Mouse (Mus musculus): Measurements from ENCODE around the gene Fads3.
A peak's percentile ranks its signal among the peaks of the same experiment; 100 is the strongest.

The Fads3 gene

DNA sequence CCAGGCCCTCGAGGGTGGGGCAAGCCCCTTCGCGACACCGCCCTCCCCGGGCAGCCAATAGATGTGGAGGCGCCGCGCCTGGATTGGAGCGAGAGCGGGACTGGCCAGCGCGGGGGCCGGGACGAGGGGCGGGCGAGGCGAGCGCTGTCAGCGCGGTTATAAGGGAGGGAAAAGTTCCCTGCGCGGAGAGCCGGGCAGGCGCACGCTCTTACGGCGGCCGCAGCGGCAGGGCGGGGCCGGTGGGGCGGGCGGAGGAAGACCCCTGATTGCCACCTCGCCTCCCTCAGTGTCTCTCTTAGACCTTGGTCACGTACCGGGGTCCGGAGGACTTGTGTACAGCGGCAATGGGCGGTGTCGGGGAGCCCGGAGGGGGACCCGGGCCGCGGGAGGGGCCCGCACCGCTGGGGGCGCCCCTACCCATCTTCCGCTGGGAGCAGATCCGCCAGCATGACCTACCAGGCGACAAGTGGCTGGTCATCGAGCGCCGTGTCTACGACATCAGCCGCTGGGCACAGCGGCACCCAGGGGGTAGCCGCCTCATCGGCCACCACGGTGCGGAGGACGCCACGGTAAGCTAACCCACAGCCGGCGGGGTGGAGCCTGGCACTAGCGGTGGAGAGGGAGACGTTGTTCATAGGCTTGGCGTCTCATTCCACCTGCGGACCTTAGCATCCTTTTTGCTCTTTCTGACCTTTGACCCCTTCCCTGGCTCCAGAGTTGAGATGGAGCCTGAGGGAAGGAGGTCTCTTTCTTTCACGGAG lies at the start of gene Fads3:
Gene Fads3, plus strand, starts transcription at position 182 of the 761 bp plus-strand sequence.
- peak; percentile 74 to 77 for DNase-seq (ENCODE audit: low spot score in 2 of 2)

DNA sequence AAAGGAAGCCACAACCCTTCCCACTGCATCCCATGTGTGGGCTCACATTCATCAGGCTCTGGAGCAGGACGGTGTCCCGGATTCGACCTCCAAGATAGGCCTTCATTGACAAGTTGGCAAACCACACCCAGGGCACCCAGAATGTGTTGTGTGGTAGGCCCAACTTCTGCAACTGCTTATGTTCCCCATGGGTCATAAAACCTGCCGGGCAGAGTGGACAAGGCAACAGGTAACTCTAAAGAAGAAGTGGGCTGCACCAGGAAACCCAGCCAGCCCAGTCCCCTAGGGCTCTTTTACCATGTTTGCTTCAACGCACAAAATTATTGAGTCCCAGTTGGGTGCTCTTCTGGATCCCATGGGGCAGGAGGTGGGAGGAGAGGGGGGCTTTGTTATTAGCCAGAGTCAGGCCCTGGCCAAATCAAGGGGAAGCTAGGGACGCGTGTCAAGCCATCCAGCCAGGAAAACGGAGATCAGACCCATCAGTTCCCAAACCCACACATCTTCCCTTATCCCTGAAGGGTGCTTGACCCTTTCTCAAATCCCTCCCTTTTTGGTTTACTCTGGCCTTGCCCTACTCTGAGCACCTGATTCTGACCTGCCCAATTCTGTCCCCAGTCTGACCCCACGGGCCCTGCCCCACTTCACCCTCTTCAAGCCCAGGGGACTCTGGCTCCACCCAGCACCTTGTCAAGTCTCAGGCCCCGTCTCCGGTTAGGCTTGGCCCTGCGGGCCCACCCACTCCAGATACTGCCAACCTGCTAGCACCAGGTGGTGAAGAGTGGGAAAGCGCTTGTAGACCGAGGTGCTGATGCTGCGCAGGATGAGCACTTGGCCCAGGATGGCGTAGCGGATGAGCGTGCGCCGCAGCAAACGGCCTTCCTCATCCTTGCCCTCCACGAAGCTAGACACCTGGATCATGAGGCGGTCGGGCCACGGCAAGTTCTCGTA lies 49.1 kb upstream of the Fads3 start:
- no peak for DNase-seq (ENCODE audit: low spot score in 2 of 2)

- DNase-seq (ENCODE audit: low spot score in 2 of 2), result peak; percentile 83 to 92
These were observed 48.2 kb upstream of the Fads3 start for GRCm38 (mm10) chr19:9993036-9993656.

GRCm38 (mm10) chr19:9997204-9998062 lies 43.9 kb upstream of the Fads3 start:
- no peak for DNase-seq (ENCODE audit: low spot score in 2 of 2)

DNA sequence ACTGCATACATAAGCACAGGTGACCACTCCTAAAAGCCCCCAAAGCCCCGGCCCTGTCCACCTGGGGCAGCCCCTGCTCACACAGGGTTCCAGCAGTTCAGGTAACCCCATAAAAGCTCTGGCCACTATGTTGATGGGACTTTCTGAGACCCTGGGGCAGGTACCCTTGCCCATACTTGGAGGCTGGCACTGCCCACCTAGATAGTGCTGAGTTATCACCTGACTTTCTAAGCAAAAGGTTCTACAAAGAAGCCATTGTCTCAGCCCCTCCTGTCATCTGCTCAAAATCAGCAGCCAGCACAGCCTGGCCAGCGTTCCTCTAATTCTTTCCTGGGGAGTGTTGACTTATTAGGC lies 43.3 kb upstream of the Fads3 start:
- DNase-seq (ENCODE audit: low spot score in 2 of 2), result no peak

DNA sequence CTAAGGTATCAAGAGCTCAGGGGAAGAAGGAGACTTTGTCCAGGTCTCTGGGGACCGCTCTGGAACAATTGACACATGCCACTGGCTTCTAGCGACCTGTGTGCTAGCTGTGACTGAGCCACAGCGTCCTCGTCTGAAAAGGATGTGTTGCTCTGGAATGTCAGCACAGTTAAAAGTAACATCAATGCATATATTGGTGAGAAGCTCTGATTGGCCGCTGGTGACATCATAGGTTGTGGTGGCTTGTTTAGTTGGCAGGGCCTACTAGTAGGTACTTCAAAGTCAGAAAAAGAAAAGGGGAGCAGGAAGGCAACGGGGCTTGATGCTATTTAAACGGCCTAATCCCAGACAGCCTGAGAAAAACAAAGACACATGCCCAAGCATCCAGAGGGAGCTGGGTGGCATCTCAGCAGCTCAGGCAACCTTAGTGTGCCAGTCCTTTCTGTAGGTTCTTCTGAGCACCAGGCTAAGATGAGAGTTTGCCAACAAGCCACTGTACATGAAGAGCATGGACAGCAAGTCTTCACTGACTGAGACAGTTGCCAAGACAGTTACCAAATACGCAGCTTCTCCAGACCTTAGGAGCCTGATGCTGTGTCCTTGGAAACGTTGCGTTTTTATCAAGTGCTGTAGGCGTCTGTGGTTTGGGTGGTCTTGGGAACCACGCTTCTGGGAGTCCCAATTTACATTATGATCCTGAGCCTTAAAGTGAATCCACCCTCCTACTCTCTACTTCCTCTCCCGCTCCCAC lies 42.5 kb upstream of the Fads3 start:
- DNase-seq (ENCODE audit: low spot score in 2 of 2), result no peak

GRCm38 (mm10) chr19:10000330-10000729 lies 41.0 kb upstream of the Fads3 start:
- peak; percentile 23 to 46 for DNase-seq (ENCODE audit: low spot score in 2 of 2)

GRCm38 (mm10) chr19:10001206-10001969 lies 40.0 kb upstream of the Fads3 start, which contains the start of the genes Best1 and Rab3il1:
Gene Best1 (minus strand): TSS chr19:10001633.
Gene Rab3il1 (plus strand): TSS chr19:10001669.
- no peak for DNase-seq (ENCODE audit: low spot score in 2 of 2)

DNA sequence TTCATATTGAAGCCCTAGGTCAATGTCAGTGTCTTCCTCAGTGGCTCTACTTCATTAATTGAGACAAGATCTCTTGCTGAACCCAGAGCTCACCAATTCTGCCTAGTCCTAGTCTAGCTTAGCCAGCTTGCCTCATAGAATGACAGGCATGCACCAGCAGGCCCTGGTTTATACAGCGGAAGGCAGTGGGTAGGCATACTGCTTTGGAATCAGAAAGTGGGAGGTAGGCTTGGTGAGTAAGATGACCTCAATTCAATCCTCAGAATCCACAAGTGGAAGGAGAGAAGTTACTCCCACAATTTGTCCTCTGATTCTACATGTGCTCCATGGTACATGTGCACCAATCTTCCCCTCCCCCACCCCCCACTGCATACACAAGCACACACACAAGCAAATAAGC lies 37.7 kb upstream of the Fads3 start:
- no peak for DNase-seq (ENCODE audit: low spot score in 2 of 2)

DNA sequence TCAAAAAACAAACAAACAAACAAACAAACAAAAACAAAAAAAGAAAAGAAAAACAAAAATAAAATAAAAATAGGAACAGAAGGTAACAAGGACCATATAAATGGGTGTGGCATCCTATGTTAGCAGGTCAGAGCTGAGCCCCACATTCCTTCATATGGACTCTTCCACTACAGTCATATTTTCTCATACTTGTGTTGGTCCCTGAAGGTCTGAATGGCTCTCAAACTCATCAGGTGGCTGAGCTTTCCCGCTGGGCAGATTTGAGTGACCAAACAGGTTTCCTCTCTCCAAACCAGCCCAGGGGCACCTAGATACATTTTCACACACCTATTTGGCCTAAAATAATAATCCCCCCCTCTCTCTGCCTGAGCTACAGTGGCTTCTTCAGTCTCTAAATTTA lies 30.0 kb upstream of the Fads3 start:
- DNase-seq (ENCODE audit: low spot score in 2 of 2), result no peak

DNA sequence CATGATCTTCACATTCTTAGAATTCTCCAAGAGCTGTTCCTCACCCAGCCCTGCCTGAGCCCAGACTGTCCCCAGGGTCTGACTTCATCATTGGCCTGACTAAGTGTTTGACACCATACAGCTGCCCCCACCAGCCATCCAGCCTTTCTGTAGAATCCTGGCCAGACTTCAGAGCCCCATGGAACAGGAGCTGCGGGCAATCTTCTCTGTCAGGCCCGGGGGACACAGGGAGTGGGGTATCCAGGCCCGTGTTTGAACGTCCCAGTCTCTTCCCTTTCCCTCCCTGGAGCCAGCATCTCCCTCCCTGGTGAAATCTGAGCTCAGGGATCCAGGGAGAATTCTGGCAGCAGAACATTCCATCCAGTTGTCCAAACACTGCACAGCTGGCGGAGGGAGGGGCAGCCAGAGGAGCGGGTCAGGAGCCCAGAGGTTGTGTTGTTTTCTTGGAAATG lies 28.5 kb upstream of the Fads3 start:
- DNase-seq (ENCODE audit: low spot score in 2 of 2), result no peak

DNA sequence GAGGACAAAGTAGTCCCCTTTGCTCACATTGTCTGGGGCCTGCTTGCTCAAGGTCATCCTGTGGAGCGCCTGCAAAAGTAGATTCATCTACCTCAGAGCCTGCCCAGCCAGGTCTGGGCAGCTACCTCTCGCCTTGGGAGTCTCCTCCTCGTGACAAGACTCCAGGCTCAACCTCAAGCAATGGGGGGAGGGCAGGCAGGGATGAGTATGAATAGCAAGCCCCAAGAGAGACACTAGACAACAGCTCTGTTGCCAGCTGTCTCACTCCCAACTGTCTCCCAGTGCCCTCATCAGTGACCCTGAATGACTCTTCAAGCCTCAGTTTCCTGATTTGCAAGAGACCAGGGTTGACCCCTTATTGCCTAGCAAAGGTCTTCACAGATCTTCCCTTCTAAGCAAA lies 28.0 kb upstream of the Fads3 start:
- no peak for DNase-seq (ENCODE audit: low spot score in 2 of 2)

DNA sequence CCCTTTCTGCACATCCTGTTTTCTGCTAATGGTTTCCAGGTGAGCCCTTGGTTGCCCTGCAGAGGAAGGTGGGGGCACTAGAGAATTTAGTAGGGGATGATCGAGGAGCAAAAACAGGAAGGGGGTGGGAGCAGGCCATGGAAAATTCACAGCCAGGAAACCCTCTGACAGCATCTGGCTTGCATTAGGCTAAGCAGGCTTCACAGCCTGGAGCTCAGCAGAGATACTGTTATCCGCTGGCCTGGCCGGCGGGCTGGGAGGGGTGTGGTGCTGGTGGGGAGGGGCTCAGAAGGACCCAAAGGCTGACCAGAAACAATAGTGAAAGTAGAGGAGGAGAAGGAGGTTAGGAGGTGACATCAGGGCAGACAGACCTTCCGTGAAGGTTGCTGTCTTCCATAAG lies 27.5 kb upstream of the Fads3 start:
- DNase-seq (ENCODE audit: low spot score in 2 of 2), result peak; percentile 60

DNA sequence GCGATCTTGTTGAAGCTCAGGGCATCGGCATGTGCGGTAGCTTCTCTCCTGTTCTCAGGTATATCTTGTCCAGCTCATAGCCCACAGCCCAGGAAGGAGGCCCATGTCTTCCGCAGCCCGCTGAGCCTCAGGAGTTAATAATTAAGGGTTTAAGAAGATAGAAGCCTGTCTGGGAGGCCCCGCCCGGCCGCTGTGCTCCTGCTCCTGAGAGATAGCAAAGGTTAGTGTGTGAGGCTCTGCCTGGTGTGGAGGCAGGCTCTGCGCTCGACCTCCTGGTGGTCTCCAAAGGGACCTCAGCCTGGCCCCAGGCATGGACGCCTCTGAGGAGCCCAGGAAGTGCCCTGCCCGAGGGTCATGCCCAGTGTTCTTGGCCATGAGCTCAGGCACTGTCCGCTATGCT lies 26.5 kb upstream of the Fads3 start:
- DNase-seq (ENCODE audit: low spot score in 2 of 2), result peak; percentile 84 to 90

GRCm38 (mm10) chr19:10015442-10015841 lies 25.9 kb upstream of the Fads3 start:
- peak in 1 of 2 experiments; percentile 66 for DNase-seq (ENCODE audit: low spot score in 2 of 2)

DNA sequence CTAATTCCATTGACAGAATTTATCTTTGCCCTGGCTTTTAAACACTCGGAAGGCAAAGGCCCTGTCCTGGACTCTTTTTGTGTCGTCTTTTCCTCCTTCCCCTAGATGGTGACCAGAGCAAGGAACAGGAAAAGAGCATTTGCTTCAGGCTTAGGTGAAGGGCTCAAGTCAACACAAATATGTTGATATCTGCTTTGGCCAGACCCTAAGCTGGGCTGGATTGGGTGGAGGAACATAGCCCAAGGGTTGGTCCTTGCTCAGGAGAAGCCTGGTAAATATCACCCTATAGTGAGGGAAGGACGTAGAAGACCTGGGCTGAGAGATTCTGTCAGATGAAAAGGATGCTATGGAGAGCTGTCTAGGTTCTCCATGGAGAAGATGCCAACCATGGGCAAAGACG lies 25.2 kb upstream of the Fads3 start:
- DNase-seq (ENCODE audit: low spot score in 2 of 2), result peak in 1 of 2 experiments; percentile 54

DNA sequence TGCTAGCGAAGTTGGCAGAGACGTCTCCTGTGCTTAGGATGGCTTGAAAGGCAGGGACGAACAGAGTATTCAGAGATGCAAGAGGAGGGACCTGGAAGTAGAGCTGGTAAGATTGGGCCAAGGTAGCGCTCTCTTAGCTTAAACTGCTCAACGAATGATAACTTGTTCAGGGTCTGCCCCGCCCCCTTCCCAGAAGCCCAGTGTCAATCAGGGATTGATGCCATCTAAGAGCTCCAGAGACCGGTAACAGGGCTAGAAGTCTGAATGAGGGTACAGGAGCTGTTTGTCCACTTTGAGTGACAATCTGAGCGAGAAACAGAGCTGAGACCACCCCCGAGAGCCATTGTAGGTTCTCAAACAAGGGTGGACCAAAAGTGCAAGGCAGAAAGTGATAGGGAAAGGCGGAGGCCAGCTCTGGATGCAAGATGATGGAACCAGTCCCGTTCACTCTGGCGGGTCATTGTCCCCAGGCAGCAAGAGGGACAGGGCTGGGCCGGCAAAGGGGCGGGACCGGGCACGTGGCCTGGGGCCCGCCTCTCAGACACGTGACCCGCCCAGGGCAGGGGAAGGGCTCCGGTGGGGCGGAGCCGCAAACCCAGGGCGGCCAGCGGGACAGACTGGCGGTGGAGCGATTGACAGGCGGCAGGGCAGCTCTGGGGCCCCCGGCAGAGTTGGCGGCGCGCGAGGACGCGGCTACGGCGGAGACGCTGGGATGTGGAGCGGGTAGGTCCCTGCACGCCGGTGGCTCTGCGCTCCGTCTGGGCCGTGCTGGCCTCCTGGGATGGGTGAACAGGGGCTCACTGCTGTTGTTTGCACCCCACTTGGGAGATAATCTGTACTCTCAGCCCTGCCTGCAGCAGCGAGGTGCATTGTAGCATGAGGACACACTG lies 23.5 kb upstream of the Fads3 start:
- DNase-seq (ENCODE audit: low spot score in 2 of 2), result peak; percentile 87 to 93

DNA sequence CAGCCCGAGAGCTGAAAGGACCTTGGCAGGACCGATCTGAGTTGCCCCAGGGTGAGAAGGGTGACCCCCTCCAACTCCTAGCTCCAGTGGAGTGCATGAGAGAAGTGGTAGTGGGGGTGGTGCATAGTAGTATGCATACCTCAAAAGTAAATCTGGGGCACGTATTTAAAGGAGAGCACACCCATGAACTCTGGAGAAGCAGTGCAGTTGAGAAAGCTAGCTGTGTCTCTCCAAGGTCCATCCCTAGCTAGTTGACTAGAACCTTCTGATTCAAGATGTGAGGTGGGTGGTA lies 22.9 kb upstream of the Fads3 start:
- peak in 1 of 2 experiments; percentile 19 for DNase-seq (ENCODE audit: low spot score in 2 of 2)

GRCm38 (mm10) chr19:10019214-10019760 lies 22.1 kb upstream of the Fads3 start:
- peak in 1 of 2 experiments; percentile 13 for DNase-seq (ENCODE audit: low spot score in 2 of 2)
